Mouse (Mus musculus): ENCODE data around the gene Slc25a16.
A peak's percentile ranks its signal among the peaks of the same experiment; 100 is the strongest.
"Not testable (repeated sequence)": the region's sequence is repeated elsewhere in the genome, so short reads cannot be mapped to it uniquely, and the experiment has no call there.

Slc25a16 gene

DNA sequence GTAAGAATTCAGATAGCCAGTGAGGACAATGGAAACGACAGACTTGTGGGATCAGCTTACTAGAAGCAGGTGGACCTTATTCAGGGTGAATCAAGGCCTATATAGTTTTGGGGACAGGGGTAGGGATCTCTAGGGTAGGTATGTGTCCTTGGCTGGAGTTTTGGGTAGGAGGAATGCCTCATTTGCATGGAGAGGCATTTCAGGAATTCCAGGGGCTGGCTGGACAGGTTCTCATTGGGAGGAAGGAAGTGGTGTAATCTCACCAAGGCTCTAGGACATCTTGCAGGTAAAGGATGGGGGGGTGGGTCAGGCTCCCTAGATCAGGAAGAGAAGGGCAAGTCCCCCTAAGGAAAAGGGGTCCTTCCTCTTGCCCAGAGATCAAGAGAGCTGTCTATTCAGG lies 17.6 kb upstream of the Slc25a16 start:
- no peak for DNase-seq (ENCODE audit: low read depth, low spot score)

DNA sequence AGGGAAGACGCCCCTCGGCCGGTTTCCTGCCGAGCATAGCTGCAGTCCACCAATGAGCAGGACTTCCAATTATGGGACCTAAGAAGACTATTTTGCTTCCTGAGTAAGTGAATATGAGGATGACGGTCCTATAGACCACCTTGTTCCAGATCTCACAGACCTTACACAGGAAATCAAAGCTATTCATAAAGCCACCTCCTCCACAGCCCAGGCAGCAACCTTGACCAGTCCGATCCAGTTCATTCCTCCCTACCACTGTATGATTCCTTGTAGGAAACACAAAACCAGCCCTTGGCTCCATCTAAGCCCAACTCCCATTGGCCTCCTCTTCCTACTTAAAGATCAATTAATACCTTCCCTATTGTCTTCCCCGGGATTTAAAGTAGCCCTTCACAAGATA lies 14.1 kb upstream of the Slc25a16 start:
- DNase-seq (ENCODE audit: low read depth, low spot score), result no peak

DNA sequence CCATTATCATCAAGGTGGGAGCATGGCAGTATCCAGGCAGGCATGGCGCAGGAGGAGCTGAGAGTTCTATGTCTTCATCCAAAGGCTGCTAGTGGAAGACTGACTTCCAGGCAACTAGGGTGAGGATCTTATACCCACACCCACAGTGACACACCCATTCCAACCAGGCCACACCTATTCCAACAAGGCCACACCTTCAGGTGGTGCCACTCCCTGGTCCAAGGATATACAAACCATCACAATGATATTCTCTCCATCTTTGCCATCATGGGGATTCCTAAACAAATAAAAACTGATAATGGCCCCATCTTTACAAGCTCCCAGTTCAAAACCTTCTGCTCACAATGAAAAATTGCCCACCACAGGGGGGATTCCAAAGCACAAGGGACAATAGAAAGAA lies 11.5 kb upstream of the Slc25a16 start, which contains the start of gene Tet1:
Gene Tet1, minus strand, starts transcription at position 101 of the 400 bp plus-strand sequence.
- DNase-seq (ENCODE audit: low read depth, low spot score), result not testable (repeated sequence)

DNA sequence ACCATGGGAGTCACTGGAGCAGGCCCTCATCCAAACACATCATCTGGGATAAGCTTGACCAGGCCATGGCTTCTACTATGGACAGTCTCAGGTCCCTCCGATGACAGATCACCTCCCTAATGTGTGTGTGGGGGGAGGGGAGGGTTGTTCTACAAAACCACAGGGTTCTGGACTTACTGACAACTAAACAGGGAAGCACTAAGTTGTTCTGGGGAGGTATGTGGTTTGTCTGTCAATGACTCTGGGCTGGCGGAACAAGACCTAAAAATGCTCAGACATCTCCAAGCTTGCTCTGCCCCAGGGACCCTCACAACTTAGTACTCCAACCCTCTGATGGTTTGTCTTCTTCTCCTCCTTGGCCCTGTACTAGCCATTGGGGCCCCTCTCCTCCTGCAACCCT lies 9.3 kb upstream of the Slc25a16 start:
- DNase-seq (ENCODE audit: low read depth, low spot score), result no peak

DNA sequence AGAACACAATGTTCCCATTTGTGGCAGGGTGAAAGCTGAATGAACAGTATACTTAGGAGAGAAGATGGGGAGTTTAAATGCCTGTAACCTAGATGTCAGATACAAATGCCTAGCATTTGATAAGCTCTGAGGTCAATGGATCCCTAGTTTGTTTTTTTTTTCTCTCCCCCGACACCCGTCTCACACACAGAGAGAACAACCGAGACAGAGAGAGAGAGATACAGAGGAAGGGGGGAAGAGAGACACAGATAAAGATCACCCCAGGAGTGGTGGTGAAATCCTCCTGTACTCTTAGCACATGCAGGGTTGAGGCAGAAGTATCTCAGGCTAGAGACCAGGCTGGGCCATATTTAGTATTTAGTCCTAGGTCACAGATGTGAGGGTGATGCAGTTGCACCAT lies 1.4 kb upstream of the Slc25a16 start:
- no peak for DNase-seq (ENCODE audit: low read depth, low spot score)

DNA sequence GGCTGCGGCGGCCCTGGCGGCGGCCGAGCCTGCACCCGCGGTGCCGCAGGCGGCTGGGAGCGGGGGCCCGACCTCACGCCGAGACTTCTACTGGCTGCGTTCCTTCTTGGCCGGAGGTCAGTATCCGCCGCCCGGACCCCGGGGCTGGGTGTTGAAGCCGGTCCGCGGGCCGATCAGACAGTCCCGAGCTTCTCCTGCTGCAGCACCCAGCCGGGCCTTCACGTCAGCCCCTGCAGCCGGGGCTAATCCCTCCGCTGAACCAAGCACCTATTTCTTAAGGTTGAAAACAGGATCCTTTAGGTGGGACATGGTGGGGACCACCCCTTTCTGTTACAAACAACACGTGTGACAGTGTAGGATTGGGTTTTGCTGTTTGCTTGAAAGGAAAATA lies 328 bp downstream of the Slc25a16 start:
- no peak for DNase-seq (ENCODE audit: low read depth, low spot score)

DNA sequence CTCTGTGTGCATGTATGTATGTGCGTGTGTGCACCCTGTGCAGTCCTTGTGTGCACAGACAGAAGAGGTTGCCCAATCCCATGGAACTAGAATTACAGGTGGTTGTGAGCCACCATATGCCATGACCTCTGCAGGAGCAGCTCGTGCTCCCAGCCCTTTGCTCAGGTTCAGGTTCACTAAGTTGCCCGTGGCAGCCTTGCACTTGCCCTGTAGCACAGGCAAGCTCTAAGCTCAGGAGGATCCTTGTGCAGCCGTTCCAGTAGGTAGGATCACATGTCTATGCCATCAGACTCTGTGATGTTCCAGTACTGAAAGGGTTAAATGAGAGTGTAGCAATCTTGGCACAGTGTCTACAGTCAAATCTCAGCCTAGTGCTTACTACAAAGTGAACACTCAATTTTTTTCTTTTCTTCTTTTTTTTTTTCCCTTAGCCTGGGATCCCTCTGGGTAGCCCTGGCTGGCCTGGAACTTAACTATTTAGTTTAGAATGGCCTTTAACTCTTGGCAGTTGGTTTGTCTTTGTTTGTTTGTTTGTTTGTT lies 3.7 kb downstream of the Slc25a16 start:
- no peak for DNase-seq (ENCODE audit: low read depth, low spot score)

DNA sequence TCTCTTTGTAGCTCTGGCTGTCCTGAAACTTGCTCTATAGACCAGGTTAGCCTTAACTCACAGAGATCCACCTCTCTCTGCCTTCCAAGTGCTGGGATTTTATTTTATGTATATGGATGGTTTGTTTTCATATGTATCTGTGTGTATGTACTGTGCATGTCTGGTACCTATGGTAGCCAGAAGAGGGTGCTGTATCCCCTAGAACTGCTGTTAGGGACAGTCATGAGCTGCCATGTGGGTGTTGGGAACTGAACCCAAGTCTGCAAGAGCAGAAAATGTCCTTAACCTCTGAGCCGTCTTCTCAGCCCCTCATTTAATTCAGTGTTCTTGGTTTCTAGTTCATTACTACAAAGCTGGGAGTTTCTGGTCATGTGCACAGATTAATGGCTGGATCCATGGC lies 11.9 kb downstream of the Slc25a16 start:
- DNase-seq (ENCODE audit: low read depth, low spot score), result peak; percentile 29

DNA sequence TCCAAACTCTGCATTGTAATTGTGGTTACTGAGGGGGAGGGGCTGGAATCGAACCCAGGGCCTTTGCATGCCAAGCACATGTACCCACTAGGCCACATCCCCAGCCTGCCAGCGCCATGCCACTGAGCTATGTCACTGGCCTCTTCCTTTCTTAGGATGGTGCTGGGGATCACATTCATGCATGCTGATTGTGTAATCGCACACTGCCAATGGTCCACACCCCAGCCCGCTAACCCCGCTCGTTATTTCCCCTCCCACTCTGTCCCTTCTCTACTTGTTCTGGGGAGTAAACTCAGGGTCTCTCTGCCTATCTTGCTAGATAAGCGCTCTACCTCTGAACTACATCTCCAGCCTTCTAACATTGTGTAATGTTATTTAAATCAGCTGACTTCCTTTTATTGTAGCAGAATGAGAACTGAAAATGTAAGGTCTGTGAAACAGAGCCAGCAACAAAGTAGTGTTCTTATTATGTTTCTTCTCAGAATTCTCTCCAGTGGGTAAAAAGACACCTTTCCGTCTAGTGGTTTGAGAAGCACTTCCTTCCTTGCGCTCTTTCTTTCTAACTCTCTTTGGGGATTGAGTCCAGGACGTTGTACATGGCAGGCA lies 24.6 kb downstream of the Slc25a16 start:
- DNase-seq (ENCODE audit: low read depth, low spot score), result peak; percentile 66

DNA sequence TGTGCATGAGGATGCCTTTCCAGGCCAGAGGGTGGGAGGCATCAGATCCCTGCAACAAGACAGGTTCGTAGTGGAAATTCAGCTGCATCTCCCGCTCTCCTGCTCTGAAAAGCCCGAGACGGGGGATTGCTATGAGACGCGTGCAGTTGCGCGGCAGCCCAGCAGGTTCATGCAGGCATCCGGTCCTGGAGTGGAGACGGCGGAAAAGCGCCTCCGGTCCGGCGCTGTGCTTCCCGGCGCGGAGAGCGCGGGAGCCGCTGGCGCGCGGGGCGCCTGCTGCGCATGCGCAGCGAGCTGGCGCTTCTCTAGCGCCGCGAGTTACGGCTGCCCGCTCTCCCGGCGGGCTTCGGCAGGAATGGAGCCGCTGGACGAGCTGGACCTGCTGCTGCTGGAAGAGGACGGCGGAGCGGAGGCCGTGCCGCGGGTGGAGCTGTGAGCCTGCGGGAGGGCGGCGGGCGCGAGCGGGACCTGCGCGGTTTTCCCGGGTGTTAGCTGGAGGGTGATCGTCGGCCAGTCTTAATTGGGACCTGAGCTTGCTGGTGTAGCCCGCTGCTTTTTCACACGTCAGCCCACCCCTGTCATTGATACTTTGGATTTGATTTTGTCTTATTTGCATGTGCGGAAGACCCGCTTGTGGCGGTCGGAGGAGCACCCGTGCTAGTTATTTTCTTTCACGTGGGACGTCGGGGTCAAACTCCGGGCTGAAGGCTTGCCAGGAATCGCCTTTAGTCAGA lies 26.5 kb downstream of the Slc25a16 start, which contains the start of gene Dna2:
Gene Dna2, plus strand, starts transcription at position 289 of the 734 bp plus-strand sequence.
- peak; percentile 90 for DNase-seq (ENCODE audit: low read depth, low spot score)

DNA sequence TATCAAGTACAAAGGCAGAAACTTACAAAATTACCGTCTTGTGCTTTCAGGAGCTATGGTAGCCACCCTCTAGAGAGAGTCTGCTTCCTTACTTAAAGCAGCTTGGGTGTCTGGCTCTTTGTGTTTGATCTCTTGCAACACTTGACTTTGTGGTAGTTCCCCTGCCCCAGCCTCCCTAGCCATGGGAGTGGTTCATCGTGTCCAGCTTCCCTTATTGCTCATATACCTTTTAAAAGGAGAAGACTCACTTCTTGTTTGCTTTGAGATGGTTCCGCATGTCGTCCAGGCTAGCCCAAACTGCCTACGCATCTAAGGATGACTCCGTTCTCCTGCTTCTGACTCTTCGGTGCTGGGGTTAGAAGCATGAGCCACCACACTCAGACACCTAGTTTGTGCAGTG lies 28.1 kb downstream of the Slc25a16 start:
- peak; percentile 32 for DNase-seq (ENCODE audit: low read depth, low spot score)

DNA sequence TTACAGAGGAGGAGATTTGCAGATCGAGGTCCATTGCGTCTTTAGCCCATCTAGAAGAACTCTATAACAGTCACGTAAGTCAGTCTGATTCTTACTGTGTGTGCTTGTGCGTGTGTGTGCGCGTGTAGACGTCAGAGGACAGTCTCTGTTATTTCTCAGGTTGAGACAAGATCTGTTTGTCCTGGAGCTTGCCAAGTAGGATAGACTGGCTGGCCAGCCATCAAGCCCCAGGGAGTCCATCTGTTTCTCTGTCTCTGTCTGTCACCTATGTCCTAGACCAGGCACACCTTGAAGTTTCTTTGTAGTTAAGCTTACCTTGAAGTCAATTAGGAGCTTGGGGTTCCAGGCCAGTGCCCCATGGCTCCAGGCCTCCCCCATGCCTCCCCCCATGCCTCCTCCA lies 43.5 kb downstream of the Slc25a16 start:
- DNase-seq (ENCODE audit: low read depth, low spot score), result no peak

DNA sequence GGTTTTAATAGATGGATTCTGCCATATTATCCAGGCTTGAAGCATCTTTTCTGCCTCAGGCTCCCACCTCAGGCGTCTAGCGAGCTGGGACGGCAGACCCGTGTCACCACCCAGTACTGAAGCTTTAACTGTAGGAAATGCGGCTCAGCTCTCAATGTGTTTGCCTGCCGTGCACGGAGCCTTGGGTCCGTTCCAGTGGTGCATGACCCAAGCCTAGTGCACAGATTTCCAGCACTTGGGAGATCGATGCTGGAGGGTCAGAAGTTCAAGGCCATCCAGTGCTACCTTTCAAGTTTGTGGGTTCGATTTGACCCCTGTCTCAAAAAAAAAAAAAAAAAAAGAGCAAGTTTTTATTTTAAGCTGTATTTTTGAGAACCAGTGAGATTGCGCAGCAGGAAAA lies 45.4 kb downstream of the Slc25a16 start:
- peak; percentile 69 for DNase-seq (ENCODE audit: low read depth, low spot score)

DNA sequence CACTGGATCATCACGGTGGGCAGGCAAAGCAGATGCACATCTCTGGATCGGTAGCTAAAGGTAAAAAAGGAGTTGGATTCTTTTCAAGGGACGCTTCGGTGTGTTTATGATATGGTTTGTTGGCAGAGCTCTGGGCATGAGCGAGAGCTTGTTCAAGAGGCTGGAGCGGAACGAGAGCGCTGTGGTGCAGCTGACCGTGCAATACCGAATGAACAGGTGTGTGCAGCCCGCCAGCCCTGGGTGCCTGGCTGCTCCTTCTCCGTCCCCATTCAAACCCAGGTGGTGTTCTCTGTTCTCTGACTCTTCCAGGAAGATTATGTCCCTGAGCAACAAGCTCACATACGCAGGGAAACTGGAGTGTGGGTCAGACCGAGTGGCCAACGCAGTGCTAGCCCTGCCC lies 45.9 kb downstream of the Slc25a16 start:
- DNase-seq (ENCODE audit: low read depth, low spot score), result peak; percentile 91

DNA sequence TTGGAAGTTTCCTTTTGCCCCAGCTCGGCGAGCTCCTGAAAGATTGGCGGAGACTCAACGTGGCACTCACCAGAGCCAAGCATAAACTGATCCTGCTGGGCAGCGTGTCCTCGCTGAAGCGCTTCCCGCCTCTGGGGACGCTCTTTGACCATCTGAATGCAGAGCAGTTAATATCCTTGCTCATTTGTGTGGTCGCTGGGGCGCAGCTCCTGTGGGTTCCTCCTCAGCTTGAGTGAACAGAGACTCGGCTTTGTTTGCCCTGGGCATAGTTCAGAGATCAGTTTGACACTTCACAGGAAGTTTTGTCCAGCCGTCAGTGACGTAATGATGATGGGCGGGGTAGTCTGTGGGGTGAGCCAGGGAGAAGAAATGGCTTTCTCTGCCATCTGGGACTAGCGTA lies 51.4 kb downstream of the Slc25a16 start:
- peak; percentile 78 for DNase-seq (ENCODE audit: low read depth, low spot score)

DNA sequence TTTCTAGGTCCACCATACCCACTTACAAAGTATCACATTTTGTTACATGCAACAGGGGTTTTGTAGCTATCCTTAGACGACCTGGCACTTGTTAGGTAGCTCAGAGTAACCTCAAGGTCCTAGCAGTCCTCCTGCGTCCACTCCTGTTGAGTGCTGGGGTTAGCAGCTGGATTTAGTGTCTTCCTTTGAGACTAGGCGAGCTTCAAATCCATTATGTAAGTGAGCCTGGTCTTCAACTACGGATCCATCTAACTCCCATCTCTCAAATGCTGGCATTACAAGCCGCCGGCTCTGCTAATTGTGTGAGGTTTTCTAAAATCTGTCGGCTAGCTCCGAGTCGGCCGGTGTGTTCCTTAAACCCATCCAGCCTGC lies 59.2 kb downstream of the Slc25a16 start:
- no peak for DNase-seq (ENCODE audit: low read depth, low spot score)

DNA sequence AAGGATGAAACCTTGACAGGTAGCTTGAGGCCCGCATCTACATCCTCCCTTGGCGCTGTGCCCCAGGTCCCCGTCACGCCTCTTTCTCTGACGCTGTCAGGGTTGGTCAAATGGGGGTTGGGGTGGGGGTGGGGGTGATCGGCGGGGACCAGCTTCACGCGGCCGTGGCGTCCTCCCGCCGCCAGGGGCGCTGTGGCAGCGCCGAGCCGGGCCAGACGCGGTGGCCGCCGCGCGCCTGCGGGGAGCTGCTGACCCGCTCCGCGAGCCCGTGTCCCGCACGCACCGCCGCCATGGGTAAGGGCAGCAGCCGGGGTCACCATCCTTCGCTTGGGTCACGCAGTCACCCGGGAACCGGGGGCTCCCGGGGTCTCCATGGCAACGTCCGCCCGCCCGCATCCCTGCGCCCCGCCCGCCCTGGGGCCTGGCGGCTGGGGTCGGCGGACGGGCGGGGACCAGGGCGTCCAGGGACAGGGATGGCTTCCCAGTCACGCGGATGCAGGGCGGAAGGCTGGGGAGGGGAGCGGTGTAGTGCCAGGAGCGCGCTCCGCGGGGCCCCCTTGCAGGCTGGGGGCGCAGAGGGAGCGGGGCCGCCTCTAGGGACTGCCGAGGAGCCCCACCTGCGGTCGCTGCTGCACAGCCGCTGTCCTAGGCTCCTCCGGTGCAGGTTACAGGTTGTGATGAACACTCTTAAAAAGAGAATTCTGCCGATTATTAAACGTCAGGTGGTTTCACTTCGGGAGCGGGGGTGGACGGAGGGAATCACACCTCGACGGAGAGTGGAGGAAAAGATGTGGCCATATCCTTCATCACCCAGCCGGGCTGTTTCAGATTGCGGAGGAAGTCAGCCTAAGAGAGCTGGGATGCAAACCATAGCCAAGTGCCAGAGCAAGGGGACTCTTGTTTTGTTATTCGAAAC lies 59.9 kb downstream of the Slc25a16 start, which contains the start of gene Rufy2:
Gene Rufy2, plus strand, starts transcription at position 185 of the 916 bp plus-strand sequence.
- peak; percentile 89 for DNase-seq (ENCODE audit: low read depth, low spot score)

DNA sequence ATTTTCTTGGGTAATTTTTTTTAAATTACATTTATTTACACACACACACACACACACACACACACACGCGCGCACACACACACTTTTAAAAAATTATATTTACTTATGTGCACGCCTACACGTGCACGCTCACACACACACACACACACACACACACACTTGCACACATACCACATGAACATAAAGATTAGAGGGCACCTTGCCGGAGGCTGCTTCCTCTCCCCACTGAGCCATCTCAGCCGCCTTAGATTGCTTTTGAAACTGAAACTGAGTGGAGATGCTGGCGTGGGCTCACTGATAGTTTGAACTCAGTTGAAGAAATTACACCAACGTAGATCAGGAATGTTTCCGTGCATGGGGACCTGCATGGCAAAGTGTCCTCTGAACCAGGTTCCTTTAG lies 63.6 kb downstream of the Slc25a16 start:
- peak; percentile 79 for DNase-seq (ENCODE audit: low read depth, low spot score)

DNA sequence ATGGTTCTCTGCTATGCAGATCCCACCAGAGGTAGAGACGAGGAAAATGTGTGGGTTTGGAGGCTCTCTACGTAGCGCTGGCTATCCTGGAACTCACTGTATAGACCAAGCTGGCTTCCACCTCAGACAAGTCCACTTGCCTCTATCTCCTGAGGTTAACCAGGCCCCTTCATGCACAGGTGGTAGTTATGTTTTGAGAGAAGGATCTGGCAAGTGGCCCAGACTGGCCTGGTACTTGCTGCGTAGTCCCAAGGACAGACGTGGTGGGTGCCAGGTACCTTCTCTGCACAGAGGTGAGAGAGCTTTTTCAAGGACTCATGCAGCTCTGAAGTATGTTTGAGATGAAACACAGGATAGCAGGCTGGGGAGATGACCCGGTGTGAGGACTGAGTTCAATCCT lies 64.1 kb downstream of the Slc25a16 start:
- DNase-seq (ENCODE audit: low read depth, low spot score), result peak; percentile 88

DNA sequence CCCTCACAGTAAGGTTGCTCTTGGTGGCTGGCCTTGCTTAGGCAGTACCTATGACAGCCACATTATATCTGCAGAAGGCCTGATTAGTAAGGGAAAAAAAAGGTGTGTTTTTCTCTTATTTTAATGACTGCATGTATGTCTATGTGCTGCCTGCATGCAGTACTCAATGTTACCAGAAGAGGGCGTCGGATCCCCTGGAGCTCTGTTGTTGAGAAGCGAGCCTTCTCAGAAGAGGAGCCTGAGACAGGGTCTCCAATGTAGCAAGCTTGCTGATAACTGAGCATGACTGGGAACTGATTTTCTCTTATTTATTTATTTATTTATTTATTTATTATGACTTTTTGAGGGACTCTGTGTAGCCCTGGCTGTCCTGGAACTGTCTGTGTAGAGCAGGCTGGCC lies 66.9 kb downstream of the Slc25a16 start:
- peak; percentile 70 for DNase-seq (ENCODE audit: low read depth, low spot score)

DNA sequence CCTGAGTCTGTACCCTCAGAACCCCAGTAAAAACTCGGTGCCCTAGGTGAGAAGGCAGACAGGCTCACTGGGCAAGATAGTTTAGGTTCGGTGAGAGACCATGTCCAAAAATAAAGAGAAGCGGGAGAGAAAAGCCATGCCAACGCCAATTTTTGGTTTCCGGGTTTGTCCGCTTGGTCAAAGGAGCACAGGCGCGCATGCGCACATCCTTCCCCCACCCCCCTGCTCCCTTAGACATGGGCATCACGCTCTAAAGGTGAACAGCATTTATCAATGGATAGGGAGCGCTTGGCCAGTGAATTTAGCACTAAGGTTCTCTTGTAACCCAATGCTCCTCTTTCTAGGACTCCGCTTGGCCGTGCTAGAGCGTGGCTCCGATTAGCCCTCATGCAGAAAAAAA lies 70.2 kb downstream of the Slc25a16 start:
- no peak for DNase-seq (ENCODE audit: low read depth, low spot score)

DNA sequence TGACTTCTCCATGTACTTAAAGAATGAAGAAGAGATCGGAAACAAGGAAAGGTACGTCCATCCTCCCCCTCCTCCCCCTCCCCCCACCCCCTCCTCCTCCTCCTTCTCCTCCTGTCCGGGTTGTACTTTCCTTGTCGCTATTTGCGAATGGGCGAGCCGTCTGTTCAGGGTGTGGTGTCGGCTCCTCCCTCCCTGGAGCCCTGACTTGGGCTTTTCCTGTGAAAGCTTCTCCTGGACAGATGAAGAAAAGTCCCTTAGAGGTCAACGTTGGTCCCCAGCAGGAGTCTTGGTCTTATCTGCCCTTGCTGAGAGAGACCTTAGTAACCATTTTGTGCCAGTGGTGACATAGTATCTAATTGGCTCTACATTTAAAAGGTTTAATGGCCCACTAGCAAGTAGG lies 73.6 kb downstream of the Slc25a16 start:
- DNase-seq (ENCODE audit: low read depth, low spot score), result no peak
